ENCODE assay signal across 32 mouse cellular contexts in the genomic region with DNA sequence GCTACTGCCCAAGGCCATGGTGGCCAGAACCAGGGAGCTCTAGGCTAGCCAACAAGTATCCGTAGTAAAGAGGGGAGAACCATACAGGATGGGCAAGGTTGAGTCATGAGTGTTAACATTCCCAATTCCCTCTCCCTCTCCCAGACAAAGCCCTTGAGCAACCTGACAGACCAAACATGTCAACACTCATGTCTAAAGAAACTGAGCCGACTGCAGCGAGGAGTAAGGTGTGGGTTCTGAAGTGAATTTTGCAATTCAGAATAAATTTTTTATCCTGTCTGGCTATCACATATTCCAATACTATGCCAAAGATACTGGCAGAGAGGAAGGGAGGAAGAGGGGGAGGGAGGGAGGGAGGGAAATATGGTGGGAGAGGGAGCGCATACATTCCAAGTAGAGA. TPM values are rescaled to one million over a fixed set of nuclear protein-coding genes. Genes with fewer than 3 reads are reported as not detected.
DNase-seq lines count a peak whose midpoint lies in the region; ATAC-seq lines count a peak whose summit lies in the region.
"Had no signal": no experiment of that assay in that cellular context is flagged by ENCODE, and none has a peak within 500 bp of the region (broad histone marks: within the 10 kb centered on the region; RNA-seq: fewer than 3 reads in every experiment).

No protein-coding gene starts in this region.

- H3K27me3 ChIP-seq in forebrain, embryonic 14.5 days (replicated peaks; ENCODE audit: control insufficient read depth, insufficient read depth, low read length), result no peaks in the 10 kb centered on the region
- H3K27me3 ChIP-seq in forebrain, embryonic 10.5 days (ENCODE audit: poor library complexity, severe bottlenecking), result no peaks in the 10 kb centered on the region
- H3K27me3 ChIP-seq: CH12.LX; embryonic facial prominence, embryonic 13.5 days; heart, embryonic 12.5 days; heart, embryonic 15.5 days; hindbrain, embryonic 13.5 days; intestine, embryonic 15.5 days; Patski had no signal

- no peak overlapping the region for H3K27ac ChIP-seq in forebrain, embryonic 14.5 days (ENCODE audit: low read depth, low read length)
- H3K27ac ChIP-seq in forebrain, embryonic 10.5 days, result no peak overlapping the region
- H3K27ac ChIP-seq: embryonic facial prominence, embryonic 10.5 days; embryonic facial prominence, embryonic 13.5 days; heart, embryonic 15.5 days; hindbrain, embryonic 10.5 days; hindbrain, embryonic 13.5 days; intestine, embryonic 15.5 days had no signal

- ATAC-seq in forebrain, embryonic 14.5 days, result peak; percentile 82
- ATAC-seq: hindbrain, embryonic 16.5 days; intestine, embryonic 15.5 days; Patski had no signal

- H3K4me1 ChIP-seq in forebrain, embryonic 14.5 days (ENCODE audit: control insufficient read depth, insufficient read depth, low read length), result peaks cover 11% of the 10 kb centered on the region
- peaks cover 12% of the 10 kb centered on the region; the same call in 1 of the 2 replicates for H3K4me1 ChIP-seq in forebrain, embryonic 10.5 days
- H3K4me1 ChIP-seq: intestine, embryonic 15.5 days had no signal

- 61% methylated on average over 4 of the region's 4 CpGs for WGBS in forebrain, embryonic 14.5 days
- 89% methylated on average over 4 of the region's 4 CpGs for WGBS in forebrain, embryonic 10.5 days

- no peak overlapping the region for H3K4me3 ChIP-seq in forebrain, embryonic 14.5 days (ENCODE audit: low read depth, low read length)
- no peak overlapping the region for H3K4me3 ChIP-seq in forebrain, embryonic 10.5 days
- H3K4me3 ChIP-seq: embryonic facial prominence, embryonic 10.5 days; embryonic facial prominence, embryonic 13.5 days; erythroblast, embryonic 14.5 days; heart, embryonic 12.5 days; heart, embryonic 15.5 days; hindbrain, embryonic 10.5 days; hindbrain, embryonic 13.5 days; intestine, embryonic 15.5 days had no signal

- H3K9me3 ChIP-seq in forebrain, embryonic 14.5 days (replicated peaks; ENCODE audit: control insufficient read depth, low read length), result no peaks in the 10 kb centered on the region
- no peaks in the 10 kb centered on the region for H3K9me3 ChIP-seq in forebrain, embryonic 10.5 days
- H3K9me3 ChIP-seq: embryonic facial prominence, embryonic 10.5 days; embryonic facial prominence, embryonic 13.5 days; G1E; heart, embryonic 12.5 days; heart, embryonic 15.5 days; hindbrain, embryonic 10.5 days; hindbrain, embryonic 13.5 days; intestine, embryonic 15.5 days had no signal

- DNase-seq in forebrain, embryonic 14.5 days (ENCODE audit: low spot score), result peak; percentile 57
- no peak for DNase-seq in forebrain, embryonic 10.5 days (ENCODE audit: extremely low spot score, low spot score)
- peak; percentile 36 for DNase-seq in heart, adult 11 months
- no peak for DNase-seq in heart, adult 9 months (ENCODE audit: low spot score in 2 of 2)
- peak; percentile 42 for DNase-seq in brain, embryonic 18.5 days (ENCODE audit: low read depth, low spot score)
- DNase-seq in layer of hippocampus, adult 18-20 months (ENCODE audit: low spot score in 2 of 2), result no peak
- no peak for DNase-seq in layer of hippocampus, postnatal 25 days (ENCODE audit: extremely low spot score in 1 of 2, low spot score in 1 of 2)
- DNase-seq: adrenal gland, postnatal 10 days; adrenal gland, postnatal 36 days; B cell, adult 2 months; cerebellum, adult 11-12 months; cerebellum, adult 8-10 months; cerebellum, postnatal 10 days; cerebellum, postnatal 36 days; embryo, embryonic 11 days; gastrocnemius, postnatal 25 days; heart, postnatal 10 days; heart, postnatal 36 days; kidney, adult 11 months had no signal

- no peaks in the 10 kb centered on the region for H3K36me3 ChIP-seq in forebrain, embryonic 14.5 days (ENCODE audit: control insufficient read depth, insufficient read depth, low read length)
- H3K36me3 ChIP-seq in forebrain, embryonic 10.5 days (replicated peaks), result no peaks in the 10 kb centered on the region
- H3K36me3 ChIP-seq: embryonic facial prominence, embryonic 10.5 days; embryonic facial prominence, embryonic 13.5 days; G1E; heart, embryonic 12.5 days; heart, embryonic 15.5 days; hindbrain, embryonic 10.5 days; hindbrain, embryonic 13.5 days; intestine, embryonic 15.5 days had no signal

- H3K9ac ChIP-seq in forebrain, embryonic 14.5 days (ENCODE audit: low read length), result no peak overlapping the region
- H3K9ac ChIP-seq: embryonic facial prominence, embryonic 13.5 days; heart, embryonic 12.5 days; heart, embryonic 15.5 days; hindbrain, embryonic 13.5 days; intestine, embryonic 15.5 days had no signal

- H3K4me2 ChIP-seq in forebrain, embryonic 14.5 days (ENCODE audit: low read length), result no peak overlapping the region
- H3K4me2 ChIP-seq: embryonic facial prominence, embryonic 13.5 days; heart, embryonic 12.5 days; heart, embryonic 15.5 days; hindbrain, embryonic 13.5 days; intestine, embryonic 15.5 days had no signal

RNA-seq across cellular contexts. Expression of gene Glt28d2, which starts 33.6 kb away (rescaled TPM):
- 0.57 and 0.72 TPM in 2 replicates for polyA plus RNA-seq in forebrain, embryonic 14.5 days (2014; fragmentation: Nextera tagmentation; extraction: Ambion mirVana)
- 0.10 and 0.22 TPM in 2 replicates for polyA plus RNA-seq in forebrain, embryonic 10.5 days (2016; fragmentation: Nextera tagmentation; extraction: Ambion mirVana)
- under 1 TPM; 0.17 to 0.23 TPM for total RNA-seq in layer of hippocampus, adult 18-20 months (2021)
- total RNA-seq in layer of hippocampus, postnatal 25 days (2021), result under 1 TPM; 0.20 to 0.40 TPM
- total RNA-seq: G1E; granulocyte monocyte progenitor cell, adult 5-6 weeks had no signal
- polyA plus RNA-seq: G1E had no signal

RNA-seq across cellular contexts. Expression of gene Gm37240, which starts 33.6 kb away (rescaled TPM):
- 1.1 and 1.3 TPM in 2 replicates for polyA plus RNA-seq in forebrain, embryonic 14.5 days (2014; fragmentation: Nextera tagmentation; extraction: Ambion mirVana)
- polyA plus RNA-seq in forebrain, embryonic 10.5 days (2016; fragmentation: Nextera tagmentation; extraction: Ambion mirVana), result 0.77 and 0.81 TPM in 2 replicates
- total RNA-seq in layer of hippocampus, adult 18-20 months (2021), result 1 to 10 TPM; 1.3 to 1.9 TPM
- 1 to 10 TPM in 1 of 2 experiments, under 1 TPM in 1; 0.92 to 1.4 TPM for total RNA-seq in layer of hippocampus, postnatal 25 days (2021)
- total RNA-seq: G1E; granulocyte monocyte progenitor cell, adult 5-6 weeks had no signal
- polyA plus RNA-seq: erythroblast, embryonic 14.5 days; G1E had no signal

RNA-seq across cellular contexts. Expression of gene Fam160a1, which starts 36.6 kb away (rescaled TPM):
- polyA plus RNA-seq in forebrain, embryonic 14.5 days (2014; fragmentation: Nextera tagmentation; extraction: Ambion mirVana), result 0.51 and 0.99 TPM in 2 replicates
- 0.40 and 0.49 TPM in 2 replicates for polyA plus RNA-seq in forebrain, embryonic 10.5 days (2016; fragmentation: Nextera tagmentation; extraction: Ambion mirVana)
- 10 to 100 TPM; 10.1 to 10.5 TPM for total RNA-seq in layer of hippocampus, adult 18-20 months (2021)
- 10 to 100 TPM; 10.6 to 10.7 TPM for total RNA-seq in layer of hippocampus, postnatal 25 days (2021)
- total RNA-seq: granulocyte monocyte progenitor cell, adult 5-6 weeks had no signal
- polyA plus RNA-seq: G1E had no signal

Comparison
In these comparisons a context has a peak if more than half of its experiments do, and no peak if none do; other contexts are left out.
1. DNase-seq: peak in forebrain, embryonic 14.5 days (single experiment), heart, adult 11 months (single experiment) and brain, embryonic 18.5 days (single experiment); none in forebrain, embryonic 10.5 days (single experiment), heart, adult 9 months (0 of 2), layer of hippocampus, adult 18-20 months (0 of 2) and layer of hippocampus, postnatal 25 days (0 of 2).